Mouse (Mus musculus): ENCODE results near the gene Prps1l1. TPM values are rescaled to one million over a fixed set of nuclear protein-coding genes. Genes with fewer than 3 reads are reported as not detected.

Prps1l1 gene
- polyA plus RNA-seq (2012; rRNA removed): 121 and 125 TPM in 2 replicates

DNA sequence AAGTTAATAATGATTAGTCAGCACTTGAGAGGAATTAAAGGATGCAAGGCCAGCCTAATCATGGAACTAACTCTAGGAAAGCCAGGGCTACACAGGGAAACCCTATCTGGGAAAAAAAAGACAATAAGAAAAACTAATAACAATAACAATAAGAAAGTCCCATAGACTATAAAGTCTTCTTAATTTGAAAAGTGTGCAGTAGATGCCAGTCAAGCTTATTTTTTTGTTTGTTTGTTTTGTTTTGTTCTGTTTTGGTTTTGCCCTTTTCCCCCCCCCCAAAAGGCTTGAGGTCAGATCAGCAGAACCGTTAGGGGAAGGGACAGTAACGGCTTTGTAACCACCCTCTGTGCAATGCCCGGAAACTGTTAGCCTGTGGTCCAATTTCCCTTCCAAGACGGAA lies at the start of gene Prps1l1:
Gene Prps1l1 (plus strand): TSS at position 301 of the 400 bp plus-strand sequence.
- no peaks in the 10 kb centered on the region for H3K27me3 ChIP-seq (ENCODE audit: control insufficient read depth, insufficient read depth, low read length)
- TF ChIP-seq CTCF (IDR thresholded peaks at IDR 0.05; ENCODE audit: control insufficient read depth, insufficient read depth, insufficient replicate concordance, low read depth, low read length) (no peak), POLR2A (IDR thresholded peaks at IDR 0.05; ENCODE audit: control insufficient read depth, low read depth, low read length) (no peak; the same call in 1 of the 2 replicates)
- peak within 1 kb of the TSS; percentile 95 for H3K4me3 ChIP-seq (ENCODE audit: control insufficient read depth, low read depth, low read length)
- H3K36me3 ChIP-seq (ENCODE audit: control insufficient read depth, insufficient read depth, low read length): no peaks in the 10 kb centered on the region; the same call in 1 of the 2 replicates
- H3K27ac ChIP-seq (ENCODE audit: control insufficient read depth, insufficient read depth, low read depth, low read length): peak within 1 kb of the TSS; percentile 100
- peaks cover 8% of the 10 kb centered on the region; the same call in 1 of the 2 replicates for H3K4me1 ChIP-seq (ENCODE audit: control insufficient read depth, insufficient read depth, low read length)

DNA sequence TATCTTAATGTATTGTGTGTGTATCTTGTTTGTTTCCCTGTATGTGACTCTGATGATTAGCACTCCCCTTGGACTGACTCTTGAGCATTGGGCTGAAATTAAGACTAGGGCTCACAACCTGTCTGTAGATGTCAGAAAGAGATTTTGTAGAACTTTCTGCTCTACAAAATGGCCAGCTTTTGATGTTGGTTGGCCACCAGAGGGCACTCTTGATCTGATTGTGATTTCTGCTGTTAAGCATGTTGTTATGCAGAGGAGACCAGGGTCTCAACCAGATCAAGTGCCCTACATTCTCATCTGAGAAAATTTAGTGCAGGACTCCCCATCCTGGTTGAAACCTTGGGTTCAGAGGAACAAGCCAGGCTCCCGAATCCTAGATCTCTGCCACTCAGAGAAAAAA lies 46.6 kb upstream of the Prps1l1 start:
- Histone ChIP-seq H3K4me3 (ENCODE audit: control insufficient read depth, low read depth, low read length) (no peak overlapping the region), H3K27me3 (ENCODE audit: control insufficient read depth, insufficient read depth, low read length) (no peaks in the 10 kb centered on the region), H3K36me3 (ENCODE audit: control insufficient read depth, insufficient read depth, low read length) (no peaks in the 10 kb centered on the region), H3K27ac (ENCODE audit: control insufficient read depth, insufficient read depth, low read depth, low read length) (no peak overlapping the region), H3K4me1 (ENCODE audit: control insufficient read depth, insufficient read depth, low read length) (no peaks in the 10 kb centered on the region)
- TF ChIP-seq POLR2A (IDR thresholded peaks at IDR 0.05; ENCODE audit: control insufficient read depth, low read depth, low read length) (no peak), CTCF (IDR thresholded peaks at IDR 0.05; ENCODE audit: control insufficient read depth, insufficient read depth, insufficient replicate concordance, low read depth, low read length) (no peak)

DNA sequence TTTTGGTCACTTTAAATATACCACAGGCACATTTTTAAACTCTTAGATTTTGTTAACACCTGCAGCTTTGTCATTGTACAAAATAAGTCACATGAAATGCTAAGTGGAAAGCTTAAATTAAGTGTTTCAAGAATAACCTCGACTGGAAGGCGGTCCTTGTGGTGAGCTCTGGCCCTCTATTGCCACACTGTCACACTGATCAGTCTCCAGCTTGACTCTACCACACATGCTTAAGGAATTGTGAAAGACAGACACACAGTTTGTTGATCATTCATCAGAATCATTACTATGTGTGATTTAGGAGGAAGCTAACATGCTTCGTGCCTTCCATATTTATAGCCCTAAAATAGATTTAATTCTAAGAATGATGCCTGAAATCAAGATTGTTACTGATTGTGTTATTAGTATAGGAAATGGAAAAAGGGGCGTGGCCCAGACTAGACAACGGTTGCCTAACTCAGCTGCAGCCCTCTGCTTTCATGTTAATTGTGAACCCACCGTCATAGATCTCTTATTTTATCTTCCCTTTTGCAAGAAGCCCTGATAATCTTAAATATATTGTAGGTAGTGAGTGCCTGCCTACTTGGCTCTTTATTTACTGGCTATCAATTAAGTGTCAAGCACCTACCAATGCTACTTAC lies 35.4 kb upstream of the Prps1l1 start:
- no peaks in the 10 kb centered on the region for H3K27me3 ChIP-seq (ENCODE audit: control insufficient read depth, insufficient read depth, low read length)
- H3K4me1 ChIP-seq (ENCODE audit: control insufficient read depth, insufficient read depth, low read length): no peaks in the 10 kb centered on the region
- H3K4me3 ChIP-seq (ENCODE audit: control insufficient read depth, low read depth, low read length): no peak overlapping the region
- H3K36me3 ChIP-seq (ENCODE audit: control insufficient read depth, insufficient read depth, low read length): no peaks in the 10 kb centered on the region
- H3K27ac ChIP-seq (ENCODE audit: control insufficient read depth, insufficient read depth, low read depth, low read length): no peak overlapping the region
- TF ChIP-seq POLR2A (IDR thresholded peaks at IDR 0.05; ENCODE audit: control insufficient read depth, low read depth, low read length): no peak
- no peak for TF ChIP-seq CTCF (IDR thresholded peaks at IDR 0.05; ENCODE audit: control insufficient read depth, insufficient read depth, insufficient replicate concordance, low read depth, low read length)

GRCm38 (mm10) chr12:34975991-34976390 lies 8.6 kb upstream of the Prps1l1 start:
- no peak overlapping the region for H3K27ac ChIP-seq (ENCODE audit: control insufficient read depth, insufficient read depth, low read depth, low read length)
- H3K4me3 ChIP-seq (ENCODE audit: control insufficient read depth, low read depth, low read length): no peak overlapping the region
- TF ChIP-seq POLR2A (IDR thresholded peaks at IDR 0.05; ENCODE audit: control insufficient read depth, low read depth, low read length) (no peak), CTCF (IDR thresholded peaks at IDR 0.05; ENCODE audit: control insufficient read depth, insufficient read depth, insufficient replicate concordance, low read depth, low read length) (no peak)
- H3K27me3 ChIP-seq (ENCODE audit: control insufficient read depth, insufficient read depth, low read length): no peaks in the 10 kb centered on the region
- H3K4me1 ChIP-seq (ENCODE audit: control insufficient read depth, insufficient read depth, low read length): no peaks in the 10 kb centered on the region
- no peaks in the 10 kb centered on the region for H3K36me3 ChIP-seq (ENCODE audit: control insufficient read depth, insufficient read depth, low read length)

GRCm38 (mm10) chr12:34985865-34986264 lies 1.3 kb downstream of the Prps1l1 start:
- Histone ChIP-seq H3K4me1 (ENCODE audit: control insufficient read depth, insufficient read depth, low read length) (peaks cover 8% of the 10 kb centered on the region; the same call in 1 of the 2 replicates), H3K4me3 (ENCODE audit: control insufficient read depth, low read depth, low read length) (peak overlapping the region; percentile 95), H3K36me3 (ENCODE audit: control insufficient read depth, insufficient read depth, low read length) (no peaks in the 10 kb centered on the region; the same call in 1 of the 2 replicates), H3K27ac (ENCODE audit: control insufficient read depth, insufficient read depth, low read depth, low read length) (no peak overlapping the region; the same call in 1 of the 2 replicates), H3K27me3 (ENCODE audit: control insufficient read depth, insufficient read depth, low read length) (no peaks in the 10 kb centered on the region)
- TF ChIP-seq CTCF (IDR thresholded peaks at IDR 0.05; ENCODE audit: control insufficient read depth, insufficient read depth, insufficient replicate concordance, low read depth, low read length): no peak
- TF ChIP-seq POLR2A (IDR thresholded peaks at IDR 0.05; ENCODE audit: control insufficient read depth, low read depth, low read length): no peak

DNA sequence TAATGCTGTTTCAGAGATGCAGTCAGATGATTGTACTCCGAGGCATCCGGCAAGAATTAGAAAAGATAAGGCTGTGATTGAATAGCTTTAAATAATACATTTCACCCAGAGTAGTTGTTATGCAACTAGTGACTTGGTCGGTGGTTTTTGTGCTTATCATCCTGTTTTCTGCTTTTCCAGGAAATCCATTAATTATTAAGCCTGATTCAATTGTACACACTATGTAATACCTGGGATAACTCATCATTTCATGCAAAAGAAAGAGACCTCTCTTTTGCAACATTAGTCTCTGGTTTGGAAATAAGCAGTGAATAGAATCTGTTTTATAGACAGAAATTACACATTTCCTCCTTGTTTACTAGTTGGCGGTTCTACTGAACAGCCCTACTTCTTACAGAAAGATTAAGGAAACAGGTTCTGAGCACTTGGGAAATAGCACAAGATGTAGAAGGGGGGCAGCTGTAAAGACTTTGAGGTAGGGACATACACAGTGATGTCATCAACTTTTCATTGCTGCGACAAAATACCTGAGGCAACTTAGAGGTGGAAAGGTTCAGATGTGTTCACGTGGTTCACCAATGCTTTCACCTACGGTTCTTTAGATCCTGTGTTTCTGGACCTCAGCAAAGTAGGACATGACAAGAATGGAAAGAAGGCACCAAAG lies 5.1 kb downstream of the Prps1l1 start:
- H3K36me3 ChIP-seq (ENCODE audit: control insufficient read depth, insufficient read depth, low read length): no peaks in the 10 kb centered on the region; the same call in 1 of the 2 replicates
- TF ChIP-seq CTCF (IDR thresholded peaks at IDR 0.05; ENCODE audit: control insufficient read depth, insufficient read depth, insufficient replicate concordance, low read depth, low read length): no peak
- TF ChIP-seq POLR2A (IDR thresholded peaks at IDR 0.05; ENCODE audit: control insufficient read depth, low read depth, low read length): no peak
- peaks cover 6% of the 10 kb centered on the region; the same call in 1 of the 2 replicates for H3K4me1 ChIP-seq (ENCODE audit: control insufficient read depth, insufficient read depth, low read length)
- H3K4me3 ChIP-seq (ENCODE audit: control insufficient read depth, low read depth, low read length): no peak overlapping the region
- no peaks in the 10 kb centered on the region for H3K27me3 ChIP-seq (ENCODE audit: control insufficient read depth, insufficient read depth, low read length)
- no peak overlapping the region for H3K27ac ChIP-seq (ENCODE audit: control insufficient read depth, insufficient read depth, low read depth, low read length)

GRCm38 (mm10) chr12:34990387-34990786 lies 5.8 kb downstream of the Prps1l1 start:
- no peak overlapping the region for H3K4me3 ChIP-seq (ENCODE audit: control insufficient read depth, low read depth, low read length)
- peaks cover 3% of the 10 kb centered on the region; the same call in 1 of the 2 replicates for H3K4me1 ChIP-seq (ENCODE audit: control insufficient read depth, insufficient read depth, low read length)
- H3K27me3 ChIP-seq (ENCODE audit: control insufficient read depth, insufficient read depth, low read length): no peaks in the 10 kb centered on the region
- H3K36me3 ChIP-seq (ENCODE audit: control insufficient read depth, insufficient read depth, low read length): no peaks in the 10 kb centered on the region
- H3K27ac ChIP-seq (ENCODE audit: control insufficient read depth, insufficient read depth, low read depth, low read length): no peak overlapping the region
- TF ChIP-seq CTCF (IDR thresholded peaks at IDR 0.05; ENCODE audit: control insufficient read depth, insufficient read depth, insufficient replicate concordance, low read depth, low read length): no peak
- no peak for TF ChIP-seq POLR2A (IDR thresholded peaks at IDR 0.05; ENCODE audit: control insufficient read depth, low read depth, low read length)

All from testis, adult 2 months (tissue).